Mouse (Mus musculus) R1 (cell line): ENCODE data around the gene Nav1.

Source experiments
- DNase-seq: peaks from one replicate; pipeline ENCODE4 v3.0.0-alpha.2; 2018; ENCODE audit warnings: low read depth, low spot score

The Nav1 gene

GRCm38 (mm10) chr1:135550886-135551285 lies 56.2 kb downstream of the Nav1 start:
- DNase-seq = peak; percentile 64

GRCm38 (mm10) chr1:135548750-135549149 lies 58.3 kb downstream of the Nav1 start:
- DNase-seq = no peak

GRCm38 (mm10) chr1:135546099-135546498 lies 61.0 kb downstream of the Nav1 start:
- DNase-seq = no peak

GRCm38 (mm10) chr1:135544504-135545146 lies 62.5 kb downstream of the Nav1 start:
- peak; percentile 71 for DNase-seq

- DNase-seq = no peak
Measured at GRCm38 (mm10) chr1:135542841-135543810, 64.0 kb downstream of the Nav1 start.

- no peak for DNase-seq
Measured at GRCm38 (mm10) chr1:135542080-135542479, 65.0 kb downstream of the Nav1 start.

GRCm38 (mm10) chr1:135540270-135540669 lies 66.8 kb downstream of the Nav1 start:
- DNase-seq = peak; percentile 87

GRCm38 (mm10) chr1:135538441-135539265 lies 68.4 kb downstream of the Nav1 start:
- DNase-seq = no peak

GRCm38 (mm10) chr1:135536822-135537221 lies 70.3 kb downstream of the Nav1 start:
- DNase-seq = no peak

GRCm38 (mm10) chr1:135536326-135536725 lies 70.8 kb downstream of the Nav1 start:
- no peak for DNase-seq

- DNase-seq = no peak
Measured at GRCm38 (mm10) chr1:135535256-135535655, 71.8 kb downstream of the Nav1 start.

- DNase-seq = no peak
Measured at GRCm38 (mm10) chr1:135534782-135535181, 72.3 kb downstream of the Nav1 start.

GRCm38 (mm10) chr1:135534070-135534469 lies 73.0 kb downstream of the Nav1 start:
- DNase-seq = no peak

GRCm38 (mm10) chr1:135532383-135532782 lies 74.7 kb downstream of the Nav1 start:
- no peak for DNase-seq

GRCm38 (mm10) chr1:135531981-135532380 lies 75.1 kb downstream of the Nav1 start:
- no peak for DNase-seq

GRCm38 (mm10) chr1:135531081-135531480 lies 76.0 kb downstream of the Nav1 start:
- DNase-seq = no peak

GRCm38 (mm10) chr1:135524518-135524860 lies 82.6 kb downstream of the Nav1 start:
- no peak for DNase-seq

GRCm38 (mm10) chr1:135523780-135524517 lies 83.1 kb downstream of the Nav1 start:
- DNase-seq = no peak

GRCm38 (mm10) chr1:135523344-135523743 lies 83.8 kb downstream of the Nav1 start:
- DNase-seq = peak; percentile 65

- DNase-seq = no peak
Measured at GRCm38 (mm10) chr1:135520550-135521168, 86.4 kb downstream of the Nav1 start.

- peak; percentile 30 for DNase-seq
Measured at GRCm38 (mm10) chr1:135518661-135519060, 88.4 kb downstream of the Nav1 start.
